Mouse (Mus musculus) cerebellum, adult 2 months (tissue): ENCODE measurements around the gene Gapdhs.

Experiments
- CTCF ChIP-seq: fragments of 200-500 bp; IDR thresholded peaks from 2 replicates; pipeline ENCODE4 v1.5.1; 2011; ENCODE audit warnings: low read depth, mild to moderate bottlenecking, control low read depth, low read length, moderate library complexity, borderline replicate concordance; ENCODE audit not compliant: insufficient read depth
- POLR2A ChIP-seq: fragments of 200-500 bp; IDR thresholded peaks from 2 replicates; pipeline ENCODE4 v1.6.1; 2011; ENCODE audit warnings: low read length, control low read depth, borderline replicate concordance; ENCODE audit not compliant: insufficient read depth

GRCm38 (mm10) chr7:30777911-30778310 lies 34.4 kb upstream of the Gapdhs start:
- TF ChIP-seq CTCF, result no peak
- no peak for TF ChIP-seq POLR2A
